Mouse (Mus musculus) forebrain, embryonic 10.5 days (tissue): ENCODE measurements around the gene Gtf3a. TPM values are rescaled to one million over a fixed set of nuclear protein-coding genes. Genes with fewer than 3 reads are reported as not detected.
A peak's percentile ranks its signal among the peaks of the same experiment; 100 is the strongest.
"Not testable (repeated sequence)": the region's sequence is repeated elsewhere in the genome, so short reads cannot be mapped to it uniquely, and the experiment has no call there.

ENCODE experiments used
- DNase-seq: peaks from one replicate; pipeline ENCODE4 v3.0.0-alpha.2; 2017; ENCODE audit warnings: low spot score; ENCODE audit errors: extremely low spot score
- H3K27ac ChIP-seq: fragments of 300-500 bp; sonication (generic); 2 replicates; pipeline ENCODE4 v1.5.1; 2016; ENCODE audit warnings: mild to moderate bottlenecking
- H3K27me3 ChIP-seq: fragments of 300-500 bp; sonication (generic); 2 replicates; pipeline ENCODE4 v1.6.1; 2016; ENCODE audit warnings: mild to moderate bottlenecking; ENCODE audit not compliant: poor library complexity, severe bottlenecking
- H3K36me3 ChIP-seq: fragments of 300-500 bp; sonication (generic); replicated peaks from 2 replicates; pipeline ENCODE4 v1.6.1; 2016; ENCODE audit warnings: mild to moderate bottlenecking, moderate library complexity
- H3K4me1 ChIP-seq: fragments of 300-500 bp; sonication (generic); 2 replicates; pipeline ENCODE4 v1.6.1; 2016
- H3K4me3 ChIP-seq: fragments of 300-500 bp; sonication (generic); 2 replicates; pipeline ENCODE4 v1.5.1; 2016; ENCODE audit warnings: mild to moderate bottlenecking, moderate library complexity
- H3K9me3 ChIP-seq: fragments of 300-500 bp; sonication (generic); 2 replicates; pipeline ENCODE4 v1.6.1; 2016; ENCODE audit warnings: mild to moderate bottlenecking, moderate library complexity
- WGBS: fragments of 180-500 bp; shearing (Covaris S2); methylation state at CpG from one replicate; pipeline ENCODE4 v1.1.7; 2016; 5-methylcytosine and 5-hydroxymethylcytosine counted together
- polyA plus RNA-seq: library from polyadenylated mRNA; unstranded; fragments of >200 nt; fragmentation: Nextera tagmentation; extraction: Ambion mirVana; gene quantifications from 2 replicates; pipeline ENCODE4 v1.2.1, GENCODE M21; 2016

The Gtf3a gene
- polyA plus RNA-seq, 1 experiment from 2014 or later: 149 TPM

DNA sequence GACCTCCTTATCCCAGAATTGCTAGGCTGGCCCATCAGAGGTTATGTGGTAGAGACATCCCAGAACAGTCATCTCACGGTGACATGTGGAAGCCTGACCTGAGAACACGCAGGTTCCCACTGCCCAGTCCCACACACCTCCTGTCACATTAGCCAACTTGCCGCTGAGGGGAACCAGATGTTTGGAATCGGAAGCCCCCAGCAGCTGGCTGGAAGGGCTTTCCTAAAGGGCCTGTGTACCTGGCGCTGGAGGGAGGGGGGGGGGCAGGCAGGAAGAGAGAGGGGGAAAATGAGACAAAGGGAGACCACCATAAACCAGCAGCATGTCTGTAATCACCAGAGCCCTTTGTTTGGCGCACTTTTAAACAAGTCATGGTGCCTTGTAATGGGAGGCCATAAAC, 28.6 kb upstream of the Gtf3a start:
- Histone ChIP-seq H3K4me3 (peak overlapping the region; percentile 49), H3K27ac (peak overlapping the region; percentile 69), H3K9me3 (no peaks in the 10 kb centered on the region), H3K36me3 (no peaks in the 10 kb centered on the region), H3K27me3 (peaks cover 8% of the 10 kb centered on the region), H3K4me1 (peaks cover 19% of the 10 kb centered on the region)
- DNase-seq: no peak
- WGBS: 27% methylated on average over 6 of the region's 6 CpGs

DNA sequence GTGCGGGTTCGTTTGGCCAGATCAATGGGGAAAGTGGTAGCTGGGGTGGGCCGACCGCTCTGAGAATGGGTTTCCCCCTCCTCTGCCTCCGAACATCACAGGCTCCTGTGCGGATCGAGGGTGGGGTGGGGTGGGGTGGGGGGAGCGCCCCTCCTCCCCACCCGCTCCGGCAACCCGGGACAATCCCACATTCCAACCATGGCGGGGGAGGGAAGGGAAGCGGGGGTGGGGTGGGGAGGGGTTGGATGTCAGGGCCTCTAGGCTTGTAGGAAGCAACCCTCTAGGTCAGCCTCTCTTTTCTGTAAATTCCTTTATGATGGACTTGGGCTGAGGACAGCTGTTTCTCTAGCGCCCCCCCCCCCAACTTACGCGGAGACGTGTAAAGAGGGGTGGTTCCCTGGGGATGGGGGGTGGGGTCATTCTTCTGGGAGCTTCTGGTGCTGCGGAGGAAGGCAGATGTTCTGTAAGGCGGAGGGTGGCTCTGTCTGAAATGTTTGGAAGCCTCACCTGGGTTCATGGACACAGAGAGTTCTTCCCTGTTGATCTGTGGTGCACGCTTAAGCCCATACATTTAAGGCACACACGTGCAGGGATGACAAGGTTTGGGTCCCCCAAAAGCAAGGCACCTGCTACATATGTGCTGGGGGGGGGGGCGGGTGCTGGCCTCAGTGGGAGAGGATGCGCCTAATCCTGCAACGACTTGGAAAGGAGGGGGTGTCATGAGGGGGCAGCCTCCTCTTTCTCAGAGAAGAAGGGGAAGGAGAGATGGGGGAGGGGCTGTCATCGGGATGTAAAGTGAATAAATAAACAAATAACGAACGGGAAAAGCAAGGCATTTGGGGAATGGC, 27.9 kb upstream of the Gtf3a start:
- Histone ChIP-seq H3K27ac (peak overlapping the region; percentile 69), H3K36me3 (no peaks in the 10 kb centered on the region), H3K4me1 (peaks cover 19% of the 10 kb centered on the region), H3K4me3 (peak overlapping the region; percentile 49), H3K27me3 (peaks cover 8% of the 10 kb centered on the region), H3K9me3 (no peaks in the 10 kb centered on the region)
- WGBS: 8% methylated on average over 25 of the region's 27 CpGs
- DNase-seq: no peak

DNA sequence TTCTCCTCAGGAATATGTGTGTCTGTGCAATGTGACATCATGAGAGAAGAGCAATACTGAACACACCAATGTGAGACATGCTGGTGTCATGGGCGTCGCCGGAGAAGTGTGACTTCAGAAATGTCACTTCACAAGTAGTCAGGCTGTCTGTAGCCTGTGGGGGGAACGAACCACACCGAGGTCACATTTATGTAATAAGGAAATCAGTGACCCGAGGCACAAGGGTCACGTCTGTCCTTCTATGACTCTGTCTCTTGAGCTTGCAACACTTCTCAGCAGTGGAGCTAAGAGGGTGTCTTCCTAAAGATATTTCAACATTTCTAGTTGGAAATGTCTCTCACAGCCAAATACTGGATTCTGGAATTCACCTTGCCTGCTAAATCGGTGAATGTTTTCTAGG, 27.2 kb upstream of the Gtf3a start:
- Histone ChIP-seq H3K27me3 (peaks cover 8% of the 10 kb centered on the region), H3K4me3 (no peak overlapping the region), H3K36me3 (no peaks in the 10 kb centered on the region), H3K4me1 (peaks cover 19% of the 10 kb centered on the region), H3K9me3 (no peaks in the 10 kb centered on the region), H3K27ac (no peak overlapping the region)
- no peak for DNase-seq
- 67% methylated on average over 8 of the region's 8 CpGs for WGBS

- Histone ChIP-seq H3K9me3 (no peaks in the 10 kb centered on the region), H3K27me3 (peaks cover 8% of the 10 kb centered on the region), H3K36me3 (no peaks in the 10 kb centered on the region), H3K27ac (no peak overlapping the region), H3K4me1 (peaks cover 19% of the 10 kb centered on the region), H3K4me3 (no peak overlapping the region)
- WGBS: 88% methylated on average over 5 of the region's 5 CpGs
- no peak for DNase-seq
Observed at GRCm38 (mm10) chr5:146923547-146923946, 24.9 kb upstream of the Gtf3a start.

DNA sequence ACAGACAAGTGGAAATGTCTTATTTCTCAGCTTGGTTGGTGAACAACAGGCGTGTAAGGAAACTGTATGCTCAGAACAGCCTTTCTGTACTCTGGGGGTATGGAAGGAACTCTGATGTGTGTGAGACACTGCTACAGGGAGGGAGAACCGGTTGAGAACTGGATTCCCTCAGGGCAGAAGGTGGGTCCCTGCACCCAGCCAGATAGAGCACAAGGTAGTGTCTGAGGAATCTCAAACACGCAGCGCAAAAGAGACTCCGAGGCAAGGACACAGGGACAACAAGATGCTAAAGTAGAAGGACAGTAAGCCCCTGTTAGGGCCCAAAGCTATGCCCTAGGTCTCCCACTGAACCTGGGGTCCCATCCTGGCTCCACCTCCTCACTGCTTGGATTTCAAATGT, 21.8 kb upstream of the Gtf3a start:
- 84% methylated on average over 5 of the region's 5 CpGs for WGBS
- no peak for DNase-seq
- Histone ChIP-seq H3K27me3 (no peaks in the 10 kb centered on the region), H3K4me1 (no peaks in the 10 kb centered on the region), H3K4me3 (no peak overlapping the region), H3K36me3 (no peaks in the 10 kb centered on the region), H3K27ac (no peak overlapping the region), H3K9me3 (no peaks in the 10 kb centered on the region)

- 86% methylated on average over 7 of the region's 7 CpGs for WGBS
- Histone ChIP-seq H3K27me3 (no peaks in the 10 kb centered on the region), H3K4me3 (no peak overlapping the region), H3K36me3 (no peaks in the 10 kb centered on the region), H3K4me1 (no peaks in the 10 kb centered on the region), H3K9me3 (no peaks in the 10 kb centered on the region), H3K27ac (no peak overlapping the region)
- no peak for DNase-seq
Observed at GRCm38 (mm10) chr5:146931422-146931821, 17.0 kb upstream of the Gtf3a start.

GRCm38 (mm10) chr5:146931904-146932553, 16.4 kb upstream of the Gtf3a start:
- WGBS: 83% methylated on average over 16 of the region's 16 CpGs

GRCm38 (mm10) chr5:146933466-146933865, 15.0 kb upstream of the Gtf3a start:
- no peaks in the 10 kb centered on the region for H3K36me3 ChIP-seq
- WGBS: 85% methylated on average over 12 of the region's 12 CpGs
- H3K27ac ChIP-seq: no peak overlapping the region
- H3K4me1 ChIP-seq: no peaks in the 10 kb centered on the region
- H3K4me3 ChIP-seq: no peak overlapping the region
- no peaks in the 10 kb centered on the region for H3K9me3 ChIP-seq
- DNase-seq: no peak
- H3K27me3 ChIP-seq: 0 out of 2 replicates have a peak, but pooled peaks cover 6% of the 10 kb centered on the region

More at GRCm38 (mm10) chr5:146931904-146932553, 16.4 kb upstream of the Gtf3a start:
- H3K4me1 ChIP-seq: no peaks in the 10 kb centered on the region
- H3K27me3 ChIP-seq: 0 out of 2 replicates have a peak, but pooled peaks cover 1% of the 10 kb centered on the region
- no peaks in the 10 kb centered on the region for H3K36me3 ChIP-seq
- H3K4me3 ChIP-seq: no peak overlapping the region
- no peak overlapping the region for H3K27ac ChIP-seq
- H3K9me3 ChIP-seq: no peaks in the 10 kb centered on the region
- DNase-seq: no peak

DNA sequence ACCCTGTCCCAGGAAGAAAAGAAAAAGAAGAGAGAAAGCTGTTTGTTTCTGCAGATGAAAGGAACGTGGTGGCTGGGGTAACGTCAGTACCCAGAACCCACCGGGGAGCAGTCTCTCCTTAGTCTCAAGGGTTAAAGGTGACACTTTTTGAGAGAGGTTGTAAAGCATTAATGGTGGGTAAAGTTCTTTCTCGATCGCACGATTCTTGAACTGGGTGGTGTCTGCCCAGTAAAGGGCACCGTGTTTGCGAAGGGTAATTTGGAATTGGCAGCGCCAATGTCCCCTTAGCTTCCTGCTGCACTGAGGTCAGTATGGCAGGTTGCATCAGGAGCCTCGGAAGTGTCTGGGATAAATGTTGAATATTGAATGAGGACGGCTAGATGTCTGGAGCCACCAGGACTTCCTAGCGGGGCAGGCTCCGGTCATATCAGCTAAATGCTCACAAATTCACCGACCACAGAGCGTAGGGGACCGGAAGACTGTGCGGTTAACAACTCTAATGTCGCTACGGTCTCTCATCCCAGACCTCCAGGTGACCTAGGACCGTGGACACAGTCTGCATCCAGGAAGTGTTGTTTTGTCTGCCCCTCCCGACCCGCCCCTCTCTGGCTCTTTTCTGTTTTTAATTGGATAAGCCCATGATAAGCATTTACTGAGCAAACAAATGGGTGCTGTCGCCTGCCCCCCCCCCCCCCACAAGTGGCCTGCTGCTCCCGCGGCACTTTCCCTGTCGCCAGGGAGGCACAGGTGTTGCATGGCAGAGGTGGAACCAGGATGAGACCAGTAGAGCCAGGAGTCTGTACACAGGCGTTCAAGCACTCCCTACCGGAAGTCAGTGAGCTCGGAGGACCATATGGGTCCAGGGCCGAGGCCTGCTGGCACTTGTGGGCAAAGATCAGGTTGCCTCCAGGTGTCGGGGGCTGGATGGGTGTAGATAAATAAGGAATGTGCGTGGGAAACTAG, 10.6 kb upstream of the Gtf3a start:
- DNase-seq: no peak
- no peaks in the 10 kb centered on the region for H3K4me1 ChIP-seq
- no peaks in the 10 kb centered on the region for H3K9me3 ChIP-seq
- 89% methylated on average over 32 of the region's 32 CpGs for WGBS
- H3K27me3 ChIP-seq: 0 out of 2 replicates have a peak, but pooled peaks cover 6% of the 10 kb centered on the region
- no peak overlapping the region for H3K4me3 ChIP-seq
- H3K27ac ChIP-seq: no peak overlapping the region
- H3K36me3 ChIP-seq: no peaks in the 10 kb centered on the region

GRCm38 (mm10) chr5:146939109-146939796, 9.2 kb upstream of the Gtf3a start:
- Histone ChIP-seq H3K4me1 (no peaks in the 10 kb centered on the region), H3K27me3 (0 out of 2 replicates have a peak, but pooled peaks cover 6% of the 10 kb centered on the region), H3K36me3 (no peaks in the 10 kb centered on the region), H3K4me3 (no peak overlapping the region), H3K27ac (no peak overlapping the region), H3K9me3 (no peaks in the 10 kb centered on the region)
- WGBS: 89% methylated on average over 16 of the region's 16 CpGs
- no peak for DNase-seq

- Histone ChIP-seq H3K27ac (no peak overlapping the region), H3K4me3 (no peak overlapping the region), H3K4me1 (no peaks in the 10 kb centered on the region), H3K9me3 (peaks cover 4% of the 10 kb centered on the region; the same call in 1 of the 2 replicates), H3K36me3 (no peaks in the 10 kb centered on the region), H3K27me3 (0 out of 2 replicates have a peak, but pooled peaks cover 6% of the 10 kb centered on the region)
- no peak for DNase-seq
- 28% methylated on average over 7 of the region's 7 CpGs for WGBS
Observed at GRCm38 (mm10) chr5:146940219-146940618, 8.2 kb upstream of the Gtf3a start.

DNA sequence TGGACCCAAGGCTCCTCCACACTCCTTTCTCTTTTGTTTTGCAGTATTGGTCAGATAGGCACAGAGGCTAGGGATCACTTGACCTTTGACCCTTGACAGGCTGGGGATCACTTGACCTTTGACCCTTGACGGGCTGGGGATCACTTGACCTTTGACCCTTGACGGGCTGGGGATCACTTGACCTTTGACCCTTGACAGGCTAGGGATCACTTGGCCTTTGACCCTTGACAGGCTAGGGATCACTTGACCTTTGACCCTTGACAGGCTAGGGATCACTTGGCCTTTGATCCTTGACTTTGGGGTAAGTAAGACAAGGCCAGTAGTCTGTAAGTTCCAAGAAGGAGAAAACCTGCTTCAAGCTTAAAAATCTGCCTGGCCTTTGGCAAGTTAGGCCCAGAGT, 6.5 kb upstream of the Gtf3a start:
- not testable (repeated sequence) for H3K36me3 ChIP-seq, H3K4me1 ChIP-seq, H3K27me3 ChIP-seq, H3K9me3 ChIP-seq, H3K27ac ChIP-seq, DNase-seq, H3K4me3 ChIP-seq
- 62% methylated on average over 2 of the region's 2 CpGs for WGBS
